Mouse (Mus musculus): ENCODE results near the gene Mdga1.

The Mdga1 gene

GRCm38 (mm10) chr17:29920089-29920488, 49.8 kb downstream of the Mdga1 start:
- no peak for DNase-seq (ENCODE audit: low read depth)

DNA sequence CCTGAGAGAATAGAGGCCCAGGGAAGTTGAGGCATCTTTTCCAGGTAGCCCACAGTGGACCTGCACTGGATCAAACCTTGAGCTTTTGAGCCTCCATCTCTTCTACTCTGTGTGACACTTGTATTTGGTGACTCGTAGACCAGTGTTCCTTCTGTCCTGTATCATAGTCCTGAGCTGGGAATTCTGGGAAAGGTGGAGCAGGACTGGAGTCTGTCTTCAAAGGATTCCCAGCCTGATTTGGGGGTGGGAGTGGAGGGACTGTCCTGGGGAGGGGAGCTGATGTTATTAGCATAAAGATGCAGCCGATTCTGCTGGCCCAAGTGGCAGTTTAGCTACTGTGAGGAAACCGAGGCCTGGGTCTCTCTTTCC, 50.4 kb downstream of the Mdga1 start:
- no peak for DNase-seq (ENCODE audit: low read depth)

DNA sequence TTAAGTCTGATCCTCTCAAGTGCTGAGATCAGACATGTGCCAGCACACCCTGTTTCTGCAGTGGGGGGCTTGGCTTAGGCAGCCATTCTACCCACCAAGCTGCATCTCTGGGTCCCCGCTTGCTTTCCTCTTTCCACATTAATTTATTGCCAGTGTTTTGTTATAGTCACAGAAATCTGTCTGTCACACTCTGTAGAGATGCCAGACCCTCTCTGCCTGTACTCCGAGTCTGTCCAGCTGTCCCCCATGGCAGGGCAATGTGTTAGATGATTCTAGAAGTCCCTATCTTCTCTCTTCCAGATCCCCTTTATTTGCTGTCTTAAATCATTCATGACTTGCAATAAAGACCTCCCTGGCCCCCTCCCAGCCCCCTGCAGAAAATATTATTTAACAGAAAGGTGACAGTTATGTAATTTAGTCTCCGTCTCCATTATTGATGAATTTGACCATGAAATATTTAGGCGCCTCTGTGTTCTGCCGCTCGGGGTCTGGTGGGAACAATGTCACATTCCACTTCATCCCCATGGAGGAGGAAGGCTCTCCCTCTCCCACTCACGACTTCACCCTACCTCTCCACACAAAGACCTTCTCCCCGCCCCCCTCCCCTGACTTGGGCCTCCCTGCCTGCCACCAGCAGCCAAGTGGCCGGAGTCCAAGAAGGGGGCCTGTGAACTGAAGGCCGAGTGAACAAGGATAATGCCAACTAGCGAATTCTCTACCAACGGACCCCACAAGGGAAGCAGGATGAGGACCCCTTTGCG, 50.9 kb downstream of the Mdga1 start:
- no peak for DNase-seq (ENCODE audit: low read depth)

- no peak for DNase-seq (ENCODE audit: low read depth)
Measured at GRCm38 (mm10) chr17:29916968-29917367, 52.9 kb downstream of the Mdga1 start.

GRCm38 (mm10) chr17:29915820-29916219, 54.1 kb downstream of the Mdga1 start:
- DNase-seq (ENCODE audit: low read depth): no peak

- DNase-seq (ENCODE audit: low read depth): no peak
Measured at GRCm38 (mm10) chr17:29913301-29913965, 56.5 kb downstream of the Mdga1 start.

DNA sequence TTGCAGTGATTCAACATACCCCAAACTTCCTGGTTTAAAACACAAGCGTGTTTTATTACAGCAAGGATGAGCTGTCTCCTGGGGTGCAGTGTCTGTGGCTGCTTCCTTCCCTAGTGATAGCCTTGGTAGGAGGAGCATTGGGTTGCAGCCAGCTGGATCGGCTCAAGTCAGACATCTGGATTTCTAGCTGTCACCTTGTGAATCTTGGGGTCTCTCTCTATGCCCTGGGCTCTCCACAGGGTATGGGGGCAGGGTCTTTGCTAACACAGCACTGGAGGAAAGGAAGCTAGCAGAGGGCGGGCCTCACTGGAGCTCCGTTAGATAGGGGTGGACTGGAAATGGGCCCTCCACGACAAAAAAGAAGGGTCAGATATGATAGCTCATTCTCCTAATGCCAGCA, 57.2 kb downstream of the Mdga1 start:
- no peak for DNase-seq (ENCODE audit: low read depth)

- no peak for DNase-seq (ENCODE audit: low read depth)
Measured at GRCm38 (mm10) chr17:29909031-29909430, 60.9 kb downstream of the Mdga1 start.

DNA sequence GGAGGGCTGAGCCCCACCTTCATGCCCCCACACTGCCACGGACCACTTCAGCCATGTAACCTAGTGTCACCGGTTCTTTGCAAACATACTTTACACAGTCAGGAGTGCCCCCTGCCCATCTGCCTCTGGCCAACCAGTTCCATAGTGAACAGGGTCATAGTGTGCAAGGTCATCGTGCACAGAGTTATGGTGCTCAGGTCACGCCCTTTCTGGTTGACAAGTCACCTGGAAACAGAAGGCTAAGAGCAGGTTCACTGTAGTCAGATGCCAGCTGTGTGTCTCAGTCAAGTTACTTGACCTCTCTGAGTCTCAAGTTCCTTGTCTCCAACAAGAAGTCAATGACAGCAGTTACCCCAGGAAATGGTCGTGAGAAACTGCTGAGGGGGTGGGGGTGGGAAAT, 65.2 kb downstream of the Mdga1 start:
- DNase-seq (ENCODE audit: low read depth): no peak

GRCm38 (mm10) chr17:29902406-29903155, 67.3 kb downstream of the Mdga1 start:
- no peak for DNase-seq (ENCODE audit: low read depth)

- no peak for DNase-seq (ENCODE audit: low read depth)
Measured at GRCm38 (mm10) chr17:29900289-29900688, 69.6 kb downstream of the Mdga1 start.

GRCm38 (mm10) chr17:29896181-29897054, 73.5 kb downstream of the Mdga1 start:
- peak; percentile 49 for DNase-seq (ENCODE audit: low read depth)

- DNase-seq (ENCODE audit: low read depth): no peak
Measured at GRCm38 (mm10) chr17:29895566-29895965, 74.3 kb downstream of the Mdga1 start.

DNA sequence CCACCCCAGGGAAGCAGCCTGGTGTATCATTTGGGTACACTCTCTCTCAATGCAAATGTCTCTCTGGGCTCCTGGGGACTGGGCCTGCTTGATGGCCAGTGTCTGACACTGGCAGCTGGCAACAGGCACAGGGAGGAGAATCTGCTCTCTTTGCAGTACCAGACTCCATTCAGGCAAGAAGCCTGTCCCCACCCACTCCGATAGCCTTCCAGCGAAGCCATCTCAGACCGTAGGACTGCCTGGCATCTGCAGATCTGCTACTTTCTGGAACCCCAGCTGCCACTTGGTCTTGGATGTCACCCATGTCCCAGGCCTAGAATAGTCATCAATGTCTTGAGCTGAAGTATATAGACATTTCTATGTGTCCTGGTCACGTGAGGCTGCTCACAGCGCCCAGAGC, 74.9 kb downstream of the Mdga1 start:
- no peak for DNase-seq (ENCODE audit: low read depth)

DNA sequence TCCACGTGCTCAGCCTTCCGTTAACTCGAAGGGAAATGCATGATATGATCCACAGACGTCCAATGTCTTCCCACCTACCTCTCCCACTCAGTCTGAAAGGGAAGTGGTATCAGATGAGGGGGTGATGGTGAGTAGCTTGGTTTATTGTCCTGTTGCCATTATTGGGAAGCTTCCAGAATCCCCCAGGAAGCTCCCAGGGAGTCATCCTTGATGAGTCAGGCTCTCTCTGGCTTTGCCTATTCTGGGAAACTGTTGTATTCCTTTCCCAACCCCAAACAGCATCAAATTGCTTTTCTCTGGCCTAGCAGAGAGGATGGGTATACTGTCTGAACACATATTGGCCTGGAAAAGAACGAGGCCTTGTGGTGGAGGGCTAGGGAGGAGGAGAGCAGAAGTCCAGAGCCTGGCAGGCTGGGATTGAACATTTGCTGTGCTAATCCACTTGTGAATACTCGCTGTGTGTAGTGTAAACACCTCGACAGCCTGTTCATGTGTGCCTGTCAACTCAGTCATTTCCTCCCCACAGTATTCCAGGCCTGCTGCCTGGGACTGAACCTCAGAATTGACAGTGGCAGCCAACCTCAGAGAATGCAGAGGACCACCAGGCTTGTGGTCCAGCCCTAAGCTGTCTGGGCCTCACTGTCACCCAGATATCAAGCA, 79.3 kb downstream of the Mdga1 start:
- no peak for DNase-seq (ENCODE audit: low read depth)

- DNase-seq (ENCODE audit: low read depth): peak; percentile 35
Measured at GRCm38 (mm10) chr17:29888981-29889980, 80.6 kb downstream of the Mdga1 start.

DNA sequence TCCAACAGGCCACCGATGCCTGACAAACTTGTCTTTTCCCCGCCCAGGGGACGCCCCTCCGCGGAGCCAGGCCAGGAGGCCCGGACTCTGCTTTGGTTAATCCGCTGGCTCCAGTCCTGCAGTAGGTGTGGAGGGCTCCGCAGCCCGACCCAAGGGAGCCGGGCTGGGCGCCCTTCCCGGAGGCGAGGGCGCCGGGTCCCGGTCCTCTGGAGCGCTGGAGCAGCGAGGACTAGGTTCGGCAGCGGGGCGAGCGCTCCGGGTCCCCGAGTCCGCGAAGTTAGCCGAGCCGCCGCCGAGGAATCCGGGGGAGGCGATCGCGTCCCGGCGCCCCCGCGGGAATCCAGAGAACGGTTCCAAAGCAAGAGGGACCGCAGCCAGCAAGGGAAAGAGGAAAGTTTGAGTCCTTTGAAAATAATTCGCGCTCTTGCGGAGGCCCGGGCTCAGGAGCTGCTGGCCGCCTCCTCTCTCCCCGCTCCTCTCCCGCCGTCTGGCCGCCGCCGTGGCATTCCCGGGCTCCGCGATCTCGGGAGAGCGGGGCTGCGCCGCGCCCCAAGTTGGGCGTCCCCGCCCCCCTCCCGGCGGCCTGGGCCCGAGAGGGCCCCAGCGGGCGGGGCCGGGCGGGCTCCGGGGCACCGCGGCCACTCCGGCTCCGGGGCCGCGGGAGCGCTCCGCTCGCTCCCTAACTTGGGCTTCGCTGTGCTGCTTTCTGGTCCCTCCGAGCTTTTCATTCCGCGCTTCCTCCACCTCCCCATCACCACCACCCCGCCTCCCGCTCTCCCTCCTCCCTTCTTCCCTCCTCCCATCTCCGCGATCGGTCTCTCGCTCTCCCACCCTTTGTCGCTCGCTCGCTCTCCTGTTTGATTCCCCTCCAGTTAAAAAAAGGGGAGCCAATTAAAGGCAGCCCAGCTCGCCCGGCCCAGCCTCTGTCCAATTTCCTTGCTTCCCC, 81.7 kb downstream of the Mdga1 start:
- DNase-seq (ENCODE audit: low read depth): peak; percentile 37

GRCm38 (mm10) chr17:29887271-29887880, 82.5 kb downstream of the Mdga1 start:
- peak; percentile 46 for DNase-seq (ENCODE audit: low read depth)
